Mouse (Mus musculus) cerebellum, adult 2 months (tissue): ENCODE data around the gene Gm28051.

Experiments used
- CTCF ChIP-seq: fragments of 200-500 bp; IDR thresholded peaks from 2 replicates; pipeline ENCODE4 v1.5.1; 2011; ENCODE audit warnings: low read depth, mild to moderate bottlenecking, control low read depth, low read length, moderate library complexity, borderline replicate concordance; ENCODE audit not compliant: insufficient read depth
- POLR2A ChIP-seq: fragments of 200-500 bp; IDR thresholded peaks from 2 replicates; pipeline ENCODE4 v1.6.1; 2011; ENCODE audit warnings: low read length, control low read depth, borderline replicate concordance; ENCODE audit not compliant: insufficient read depth

- TF ChIP-seq CTCF, result no peak
- TF ChIP-seq POLR2A, result no peak
Measured at GRCm38 (mm10) chr12:102703441-102703840, 54.1 kb downstream of the Gm28051 start.
